Mouse (Mus musculus): ENCODE data around the gene Aifm2. TPM values are rescaled to one million over a fixed set of nuclear protein-coding genes. Genes with fewer than 3 reads are reported as not detected.

Aifm2 gene
- polyA plus RNA-seq, 1 experiment = 29.0 TPM

GRCm38 (mm10) chr10:61697028-61697427 lies 18.0 kb upstream of the Aifm2 start:
- Histone ChIP-seq H3K27me3 (replicated peaks; ENCODE audit: control insufficient read depth, insufficient read depth, low read length) (no peaks in the 10 kb centered on the region), H3K27ac (ENCODE audit: insufficient read depth, low read depth, low read length) (peak overlapping the region; percentile 63), H3K4me1 (ENCODE audit: control insufficient read depth, insufficient read depth, low read length) (peaks cover 10% of the 10 kb centered on the region), H3K4me3 (ENCODE audit: insufficient read depth, low read depth, low read length) (no peak overlapping the region; the same call in 1 of the 2 replicates), H3K36me3 (ENCODE audit: control insufficient read depth, insufficient read depth, low read length) (no peaks in the 10 kb centered on the region)
- 53% methylated on average over 2 of the region's 2 CpGs for WGBS
- DNase-seq = peak; percentile 96
- TF ChIP-seq POLR2A (IDR thresholded peaks at IDR 0.05; ENCODE audit: low read depth, low read length) (no peak), CTCF (conservative IDR thresholded peaks at IDR 0.05; ENCODE audit: insufficient read depth, insufficient read length, low read depth, low read length) (no peak)

GRCm38 (mm10) chr10:61704663-61705062 lies 10.4 kb upstream of the Aifm2 start:
- peaks cover 3% of the 10 kb centered on the region; the same call in 1 of the 2 replicates for H3K4me1 ChIP-seq (ENCODE audit: control insufficient read depth, insufficient read depth, low read length)
- 75% methylated on average over 4 of the region's 4 CpGs for WGBS
- no peaks in the 10 kb centered on the region for H3K27me3 ChIP-seq (replicated peaks; ENCODE audit: control insufficient read depth, insufficient read depth, low read length)
- DNase-seq = no peak
- H3K4me3 ChIP-seq (ENCODE audit: insufficient read depth, low read depth, low read length) = no peak overlapping the region
- no peak overlapping the region for H3K27ac ChIP-seq (ENCODE audit: insufficient read depth, low read depth, low read length)
- no peaks in the 10 kb centered on the region for H3K36me3 ChIP-seq (ENCODE audit: control insufficient read depth, insufficient read depth, low read length)
- TF ChIP-seq POLR2A (IDR thresholded peaks at IDR 0.05; ENCODE audit: low read depth, low read length) (no peak), CTCF (conservative IDR thresholded peaks at IDR 0.05; ENCODE audit: insufficient read depth, insufficient read length, low read depth, low read length) (no peak)

GRCm38 (mm10) chr10:61706412-61707375 lies 8.4 kb upstream of the Aifm2 start:
- Histone ChIP-seq H3K36me3 (ENCODE audit: control insufficient read depth, insufficient read depth, low read length) (no peaks in the 10 kb centered on the region), H3K4me1 (ENCODE audit: control insufficient read depth, insufficient read depth, low read length) (peaks cover 3% of the 10 kb centered on the region; the same call in 1 of the 2 replicates), H3K4me3 (ENCODE audit: insufficient read depth, low read depth, low read length) (no peak overlapping the region), H3K27ac (ENCODE audit: insufficient read depth, low read depth, low read length) (no peak overlapping the region), H3K27me3 (replicated peaks; ENCODE audit: control insufficient read depth, insufficient read depth, low read length) (no peaks in the 10 kb centered on the region)
- peak; percentile 47 for DNase-seq
- TF ChIP-seq POLR2A (IDR thresholded peaks at IDR 0.05; ENCODE audit: low read depth, low read length) (no peak), CTCF (conservative IDR thresholded peaks at IDR 0.05; ENCODE audit: insufficient read depth, insufficient read length, low read depth, low read length) (no peak)
- WGBS = 59% methylated on average over 6 of the region's 6 CpGs

- no peak overlapping the region for H3K4me3 ChIP-seq (ENCODE audit: insufficient read depth, low read depth, low read length)
- no peak for DNase-seq
- 76% methylated on average over 3 of the region's 3 CpGs for WGBS
Measured at GRCm38 (mm10) chr10:61713601-61714000, 1.5 kb upstream of the Aifm2 start.

GRCm38 (mm10) chr10:61714146-61714545 lies 917 bp upstream of the Aifm2 start:
- TF ChIP-seq CTCF (conservative IDR thresholded peaks at IDR 0.05; ENCODE audit: insufficient read depth, insufficient read length, low read depth, low read length) = no peak
- no peak for TF ChIP-seq POLR2A (IDR thresholded peaks at IDR 0.05; ENCODE audit: low read depth, low read length)
- no peak for DNase-seq
- Histone ChIP-seq H3K4me3 (ENCODE audit: insufficient read depth, low read depth, low read length) (no peak overlapping the region), H3K27ac (ENCODE audit: insufficient read depth, low read depth, low read length) (no peak overlapping the region), H3K27me3 (replicated peaks; ENCODE audit: control insufficient read depth, insufficient read depth, low read length) (no peaks in the 10 kb centered on the region), H3K36me3 (ENCODE audit: control insufficient read depth, insufficient read depth, low read length) (no peaks in the 10 kb centered on the region), H3K4me1 (ENCODE audit: control insufficient read depth, insufficient read depth, low read length) (peaks cover 11% of the 10 kb centered on the region; the same call in 1 of the 2 replicates)
- WGBS = 94% methylated on average over 4 of the region's 4 CpGs

More at GRCm38 (mm10) chr10:61713601-61714000, 1.5 kb upstream of the Aifm2 start:
- TF ChIP-seq CTCF (conservative IDR thresholded peaks at IDR 0.05; ENCODE audit: insufficient read depth, insufficient read length, low read depth, low read length) = no peak
- TF ChIP-seq POLR2A (IDR thresholded peaks at IDR 0.05; ENCODE audit: low read depth, low read length) = no peak
- Histone ChIP-seq H3K27ac (ENCODE audit: insufficient read depth, low read depth, low read length) (no peak overlapping the region), H3K36me3 (ENCODE audit: control insufficient read depth, insufficient read depth, low read length) (no peaks in the 10 kb centered on the region), H3K4me1 (ENCODE audit: control insufficient read depth, insufficient read depth, low read length) (peaks cover 11% of the 10 kb centered on the region; the same call in 1 of the 2 replicates), H3K27me3 (replicated peaks; ENCODE audit: control insufficient read depth, insufficient read depth, low read length) (no peaks in the 10 kb centered on the region)

GRCm38 (mm10) chr10:61715462-61715837 lies 387 bp downstream of the Aifm2 start:
- peak overlapping the region; percentile 94 for H3K4me3 ChIP-seq (ENCODE audit: insufficient read depth, low read depth, low read length)
- no peak for DNase-seq
- H3K27ac ChIP-seq (ENCODE audit: insufficient read depth, low read depth, low read length) = peak overlapping the region; percentile 24; the same call in 1 of the 2 replicates
- no peaks in the 10 kb centered on the region for H3K36me3 ChIP-seq (ENCODE audit: control insufficient read depth, insufficient read depth, low read length)
- peaks cover 11% of the 10 kb centered on the region; the same call in 1 of the 2 replicates for H3K4me1 ChIP-seq (ENCODE audit: control insufficient read depth, insufficient read depth, low read length)
- 4% methylated on average over 11 of the region's 11 CpGs for WGBS
- no peaks in the 10 kb centered on the region for H3K27me3 ChIP-seq (replicated peaks; ENCODE audit: control insufficient read depth, insufficient read depth, low read length)
- no peak for TF ChIP-seq POLR2A (IDR thresholded peaks at IDR 0.05; ENCODE audit: low read depth, low read length)
- TF ChIP-seq CTCF (conservative IDR thresholded peaks at IDR 0.05; ENCODE audit: insufficient read depth, insufficient read length, low read depth, low read length) = no peak
